Mouse (Mus musculus) Patski (cell line): ENCODE measurements around the gene Atp11c. TPM values are rescaled to one million over a fixed set of nuclear protein-coding genes. Genes with fewer than 3 reads are reported as not detected.

Source experiments
- ATAC-seq: fragments of 100-300 bp; one replicate; pipeline ENCODE4 v1.8.0; 2021
- CTCF ChIA-PET: fragments of 350-600 bp; sonication (Branson Sonifier 250); formaldehyde crosslinking; loops from one replicate; lab custom pipeline; 2022; ENCODE audit warnings: inconsistent platforms; lab: Charles Lee
- POLR2A ChIA-PET: fragments of 350-600 bp; sonication (Branson Sonifier 250); formaldehyde crosslinking; loops from one replicate; lab custom pipeline; 2022; ENCODE audit warnings: antibody characterized with exemption, inconsistent platforms; lab: Charles Lee
- DNase-seq: peaks from one replicate; pipeline ENCODE4 v3.0.0-alpha.2; 2011; ENCODE audit warnings: low read depth, low spot score
- H3K27me3 ChIP-seq: fragments of 371-371 bp; one replicate; pipeline ENCODE4 v1.5.1; 2021
- CTCF ChIP-seq: fragments of 100-300 bp; IDR thresholded peaks from one replicate; pipeline ENCODE4 v1.5.1; 2021
- in situ Hi-C: fragments of 300-500 bp; cut with MboI; formaldehyde crosslinking; loops from 3 replicates; pipeline ENCODE4 v1.11.1; 2018; ENCODE audit warnings: low pct_unique_long_range_greater_than_20kb, mixed read lengths
- polyA plus RNA-seq: library from polyadenylated mRNA; unstranded; gene quantifications from one replicate; pipeline ENCODE4 v1.2.3, GENCODE M21; 2021

Gene Atp11c
- polyA plus RNA-seq, 1 experiment from 2014 or later, result 6.5 TPM

DNA sequence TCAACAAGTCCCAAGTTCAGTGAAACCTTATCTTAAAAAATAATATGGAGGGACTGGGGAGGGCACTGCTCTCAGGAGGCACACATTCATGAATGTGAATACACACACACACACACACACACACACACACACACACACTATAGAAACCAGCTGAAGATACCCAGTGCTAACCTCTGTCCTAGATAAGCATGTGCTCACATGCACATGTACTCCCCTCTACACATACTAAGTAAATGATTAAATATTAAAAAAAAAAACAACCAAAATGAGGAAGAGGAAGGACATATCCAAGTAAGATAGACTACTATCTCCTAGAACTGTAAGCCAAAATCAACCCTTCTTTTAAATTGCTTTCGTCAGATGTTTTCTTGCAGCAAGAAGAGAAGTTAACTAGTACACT lies 205.6 kb downstream of the Atp11c start:
- no peak for ATAC-seq
- no peak for DNase-seq
- ChIA-PET POLR2A (no interaction called here), CTCF (no interaction called here)
- H3K27me3 ChIP-seq, result peaks cover 9% of the 10 kb centered on the region
- TF ChIP-seq CTCF, result no peak
- in situ Hi-C loops, result no loop called here

DNA sequence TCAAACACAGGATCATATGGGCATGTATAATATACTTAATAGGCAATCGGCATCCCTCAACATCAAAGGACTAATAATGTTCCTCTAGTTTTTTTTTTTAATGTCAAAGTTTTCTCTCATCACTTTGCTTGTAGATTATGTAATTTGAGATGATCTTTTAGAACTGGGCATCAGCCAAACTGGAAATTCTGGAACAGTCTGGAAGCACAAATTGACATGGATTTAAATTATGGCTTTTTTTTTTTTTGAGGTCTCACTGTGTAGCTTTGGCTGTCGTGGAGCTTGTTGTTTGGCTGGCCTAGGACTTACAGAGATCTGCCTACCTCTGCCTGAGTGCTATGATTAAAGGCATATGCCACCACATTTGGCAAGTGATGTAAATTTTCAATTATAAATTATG lies 210.8 kb downstream of the Atp11c start:
- no peak for TF ChIP-seq CTCF
- no peak for DNase-seq
- in situ Hi-C loops, result no loop called here
- POLR2A ChIA-PET, result no interaction called here
- CTCF ChIA-PET, result interaction anchor here (0.8 kb wide), 1 partner anchor 11 kb away, joined by 3 read pairs; no protein-coding TSS in a partner anchor
- H3K27me3 ChIP-seq, result peaks cover 40% of the 10 kb centered on the region
- no peak for ATAC-seq

DNA sequence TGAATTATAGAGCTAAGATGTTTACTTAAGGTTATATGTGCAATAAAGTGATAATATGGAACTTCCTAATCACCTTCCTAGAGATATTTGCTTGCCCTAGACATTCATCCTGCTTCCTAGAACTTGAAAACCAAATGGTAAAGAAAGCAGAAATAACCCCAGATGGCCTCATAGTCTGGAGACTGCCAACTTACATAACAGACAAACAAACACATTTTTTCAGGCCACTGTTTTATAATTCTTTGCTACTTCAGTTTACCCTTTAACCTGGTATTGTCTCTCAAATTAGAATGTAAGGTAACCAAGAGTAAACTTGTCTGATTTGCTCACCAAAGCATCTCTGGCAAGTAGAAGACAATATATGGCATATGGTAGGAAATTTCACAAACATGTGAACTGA lies 212.1 kb downstream of the Atp11c start:
- ATAC-seq, result no peak
- no peak for DNase-seq
- H3K27me3 ChIP-seq, result peaks cover 45% of the 10 kb centered on the region
- ChIA-PET CTCF (no interaction called here), POLR2A (no interaction called here)
- in situ Hi-C loops, result no loop called here
- no peak for TF ChIP-seq CTCF

DNA sequence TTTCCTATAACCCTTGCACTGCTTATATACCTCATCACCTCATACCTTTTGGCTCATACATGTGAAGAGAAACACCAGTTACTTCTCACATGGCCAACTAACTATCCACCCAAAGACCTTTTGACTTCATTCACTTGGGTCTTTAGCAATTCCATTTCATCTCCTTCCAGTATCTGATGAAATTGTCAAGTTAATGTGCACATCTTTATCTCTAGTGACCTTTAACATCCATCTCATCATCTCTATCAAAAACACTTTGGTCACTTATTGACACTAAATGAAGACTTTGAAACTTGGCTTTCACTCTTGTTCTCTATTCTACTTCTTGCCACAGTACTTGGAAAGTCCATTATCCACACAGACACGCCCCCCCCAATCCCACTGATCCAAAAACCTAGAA lies 243.8 kb downstream of the Atp11c start:
- ChIA-PET POLR2A (interaction anchor here (0.6 kb wide), 1 partner anchor 12 kb away, joined by 3 read pairs; no protein-coding TSS in a partner anchor), CTCF (interaction anchor here (0.7 kb wide), 1 partner anchor 29 kb away, joined by 3 read pairs; no protein-coding TSS in a partner anchor)
- in situ Hi-C loops, result no loop called here
- no peak for TF ChIP-seq CTCF
- DNase-seq, result no peak
- peaks cover 57% of the 10 kb centered on the region for H3K27me3 ChIP-seq
- no peak for ATAC-seq

DNA sequence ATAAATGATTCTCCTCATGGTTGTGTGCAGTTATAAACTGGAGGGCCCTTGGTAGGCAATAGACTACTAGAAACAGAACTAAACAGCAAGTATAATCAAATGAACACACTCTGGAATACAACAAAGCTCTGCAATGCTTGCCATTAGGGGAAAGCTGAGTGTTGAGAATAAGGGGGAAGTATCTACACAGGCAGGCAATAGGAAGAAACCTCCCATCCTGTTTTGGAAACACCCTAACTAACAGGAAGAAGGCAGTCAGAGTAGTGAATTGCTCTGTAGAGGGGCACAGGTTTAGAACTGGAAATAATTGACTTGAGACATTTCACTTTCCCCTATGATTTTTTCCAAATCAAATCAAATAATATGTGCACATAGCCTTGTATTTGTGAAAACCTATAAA lies 247.1 kb downstream of the Atp11c start:
- no peak for TF ChIP-seq CTCF
- DNase-seq (no peak), ATAC-seq (no peak)
- CTCF ChIA-PET, result no interaction called here
- in situ Hi-C loops, result no loop called here
- POLR2A ChIA-PET, result no interaction called here
- peaks cover 46% of the 10 kb centered on the region for H3K27me3 ChIP-seq

DNA sequence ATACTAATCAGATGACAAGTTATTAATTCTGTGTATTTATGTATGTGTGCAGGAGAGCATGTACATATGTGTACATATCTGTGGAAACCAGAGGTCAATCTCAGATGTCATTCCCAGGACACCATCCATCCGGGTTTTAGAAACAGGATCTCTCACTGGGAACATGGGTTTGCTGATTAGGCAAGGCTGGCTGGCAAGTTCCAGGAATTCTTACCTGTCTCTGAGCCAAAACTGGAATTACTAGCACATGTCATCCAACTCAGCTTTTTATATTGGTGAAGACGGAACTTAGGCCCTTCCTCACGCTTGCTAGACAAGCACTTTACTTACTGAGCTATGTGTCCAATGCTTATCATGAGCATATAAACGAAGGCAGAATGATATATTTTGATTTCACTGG lies 247.5 kb downstream of the Atp11c start:
- in situ Hi-C loops, result no loop called here
- POLR2A ChIA-PET, result no interaction called here
- CTCF ChIA-PET, result no interaction called here
- peaks cover 45% of the 10 kb centered on the region for H3K27me3 ChIP-seq
- ATAC-seq (no peak), DNase-seq (no peak)
- no peak for TF ChIP-seq CTCF

DNA sequence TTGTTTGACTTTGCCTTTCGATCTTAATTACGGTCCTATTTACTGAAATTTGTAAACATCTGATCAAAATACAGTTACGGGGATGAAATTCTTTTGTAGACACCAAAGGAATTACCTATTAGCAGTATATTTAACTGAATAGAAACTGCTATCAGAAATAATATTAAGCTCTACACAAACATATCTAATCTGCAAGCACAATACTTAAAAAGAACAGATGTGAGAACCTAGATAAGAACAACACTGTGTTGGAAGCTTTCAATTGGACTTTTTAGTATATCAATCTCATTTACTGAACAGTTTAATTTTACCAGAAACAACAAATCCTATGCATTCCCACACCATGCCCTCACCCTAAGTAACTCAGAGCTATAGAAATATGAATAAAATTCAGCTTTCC lies 262.8 kb downstream of the Atp11c start:
- ChIA-PET POLR2A (no interaction called here), CTCF (interaction anchor here (1.2 kb wide), 1 partner anchor 12 kb away, joined by 3 read pairs; no protein-coding TSS in a partner anchor)
- peaks cover 10% of the 10 kb centered on the region for H3K27me3 ChIP-seq
- DNase-seq (no peak), ATAC-seq (no peak)
- no peak for TF ChIP-seq CTCF
- in situ Hi-C loops, result no loop called here

DNA sequence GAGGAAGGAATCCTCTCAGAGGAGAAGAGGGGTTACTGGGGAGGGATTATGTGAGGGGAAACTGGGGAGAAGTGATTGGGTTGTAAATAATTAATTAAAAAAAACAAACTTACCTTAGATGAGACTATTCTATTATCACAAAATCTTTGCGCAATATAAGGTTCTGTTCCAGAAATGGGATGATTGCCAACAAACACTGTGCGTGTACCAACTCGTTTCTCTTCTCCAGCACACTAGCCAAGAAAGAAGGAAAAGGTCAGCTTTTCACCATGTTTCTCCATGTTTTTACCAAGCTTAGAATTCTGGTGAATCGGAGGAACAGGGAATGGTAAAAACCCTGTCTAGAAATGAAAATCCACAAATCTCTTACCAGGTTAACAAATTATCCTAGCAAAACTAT lies 271.2 kb downstream of the Atp11c start:
- ATAC-seq, result no peak
- H3K27me3 ChIP-seq, result peaks cover 23% of the 10 kb centered on the region
- no peak for DNase-seq
- CTCF ChIA-PET, result no interaction called here
- POLR2A ChIA-PET, result no interaction called here
- in situ Hi-C loops, result no loop called here
- TF ChIP-seq CTCF, result no peak

DNA sequence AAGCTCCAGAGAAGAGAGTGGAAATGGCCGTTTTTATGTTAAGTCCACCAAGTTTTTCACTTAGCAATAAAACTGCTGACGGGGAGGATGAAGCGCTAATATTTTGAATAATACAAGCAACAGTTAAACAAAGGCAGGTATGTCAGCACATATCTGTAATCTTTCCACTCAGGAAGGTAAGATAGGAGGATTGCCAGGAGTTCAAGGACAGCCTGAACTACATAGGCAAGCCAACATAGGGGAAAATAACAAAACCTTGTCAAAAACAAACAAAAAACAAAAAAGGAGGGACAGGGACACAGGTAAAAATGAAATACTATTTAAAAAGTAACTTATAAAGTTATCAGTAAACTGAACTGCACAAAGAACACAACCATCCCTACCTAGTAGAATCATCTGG lies 274.8 kb downstream of the Atp11c start:
- TF ChIP-seq CTCF, result no peak
- H3K27me3 ChIP-seq, result peaks cover 23% of the 10 kb centered on the region
- ChIA-PET POLR2A (no interaction called here), CTCF (no interaction called here)
- in situ Hi-C loops, result no loop called here
- no peak for ATAC-seq
- no peak for DNase-seq

DNA sequence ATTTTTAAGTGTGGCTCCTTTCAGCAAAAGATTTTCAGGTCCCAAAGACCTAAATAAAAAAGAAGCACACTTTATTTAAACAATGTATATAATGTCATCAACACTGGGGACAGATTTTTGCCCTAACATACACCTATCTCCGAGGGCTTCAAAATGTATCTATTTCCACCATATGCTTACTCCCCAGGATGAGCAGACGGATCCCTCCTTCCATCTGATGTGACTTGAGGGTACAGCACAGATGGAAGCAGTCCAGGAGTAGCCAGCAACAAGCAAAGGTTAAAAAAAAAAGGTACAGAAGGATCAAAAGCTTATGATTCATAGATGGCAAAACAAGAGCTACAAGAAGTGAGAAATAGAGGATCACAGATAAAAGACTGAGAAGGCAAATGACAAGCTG lies 300.2 kb downstream of the Atp11c start:
- H3K27me3 ChIP-seq, result peaks cover 49% of the 10 kb centered on the region
- DNase-seq (no peak), ATAC-seq (no peak)
- ChIA-PET CTCF (no interaction called here), POLR2A (no interaction called here)
- in situ Hi-C loops, result no loop called here
- TF ChIP-seq CTCF, result no peak

DNA sequence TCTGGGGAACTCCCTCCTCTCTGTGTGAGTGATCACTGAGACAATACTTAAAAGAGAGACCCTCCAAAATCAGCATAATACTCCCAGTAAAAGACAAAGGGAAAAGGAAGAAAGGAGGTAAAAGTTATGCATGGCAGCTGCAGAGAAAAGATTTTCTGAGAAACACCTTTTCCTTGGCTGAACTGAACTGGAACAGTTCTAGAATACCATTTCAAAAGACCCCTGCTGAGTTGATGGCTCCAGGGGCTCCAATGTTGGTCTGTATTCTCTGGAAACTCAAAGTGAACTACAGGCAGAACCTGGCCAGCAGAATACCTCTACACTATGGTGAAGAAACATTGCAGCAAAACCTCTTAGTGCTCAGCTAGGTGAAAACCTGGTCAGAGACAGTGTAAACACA lies 337.2 kb downstream of the Atp11c start:
- CTCF ChIA-PET, result no interaction called here
- peaks cover 18% of the 10 kb centered on the region for H3K27me3 ChIP-seq
- no peak for ATAC-seq
- in situ Hi-C loops, result no loop called here
- DNase-seq, result no peak
- TF ChIP-seq CTCF, result no peak
- POLR2A ChIA-PET, result no interaction called here

DNA sequence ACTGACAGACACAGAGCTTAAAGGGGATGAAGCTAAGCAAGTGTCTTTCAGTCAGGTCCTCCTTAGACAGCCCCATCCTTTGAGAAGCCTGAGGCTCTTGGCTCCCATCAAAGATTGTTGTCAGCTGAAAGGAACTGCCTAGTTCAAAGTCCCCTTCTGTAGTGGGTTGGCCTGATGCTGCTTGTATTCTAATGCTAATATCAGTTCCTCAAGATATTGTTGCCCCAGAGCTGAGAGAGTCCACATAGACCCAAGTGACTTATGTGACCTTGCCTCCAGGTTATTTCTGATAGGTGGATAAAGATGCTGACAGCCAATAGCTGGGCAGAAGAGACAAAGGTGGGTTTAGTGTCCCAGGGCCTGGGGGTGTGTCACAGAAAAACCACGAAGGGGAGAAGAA lies 404.8 kb downstream of the Atp11c start:
- DNase-seq, result no peak
- no peak for TF ChIP-seq CTCF
- ATAC-seq, result no peak
- POLR2A ChIA-PET, result no interaction called here
- peaks cover 12% of the 10 kb centered on the region for H3K27me3 ChIP-seq
- CTCF ChIA-PET, result no interaction called here
- in situ Hi-C loops, result no loop called here
